Mouse (Mus musculus): ENCODE results near the gene Sec61a2.
A peak's percentile ranks its signal among the peaks of the same experiment; 100 is the strongest.

Gene Sec61a2

GRCm38 (mm10) chr2:5888865-5889264 lies 6.4 kb downstream of the Sec61a2 start:
- DNase-seq (ENCODE audit: low read depth, low spot score) = no peak

- no peak for DNase-seq (ENCODE audit: low read depth, low spot score)
Measured at GRCm38 (mm10) chr2:5877446-5877845, 17.8 kb downstream of the Sec61a2 start.

- no peak for DNase-seq (ENCODE audit: low read depth, low spot score)
Measured at GRCm38 (mm10) chr2:5869746-5870145, 25.5 kb downstream of the Sec61a2 start.

- no peak for DNase-seq (ENCODE audit: low read depth, low spot score)
Measured at GRCm38 (mm10) chr2:5867681-5868080, 27.6 kb downstream of the Sec61a2 start.

GRCm38 (mm10) chr2:5862834-5863233 lies 32.4 kb downstream of the Sec61a2 start, which contains the start of gene Gm13199:
TSS of gene Gm13199 (minus strand) at chr2:5862934.
- DNase-seq (ENCODE audit: low read depth, low spot score) = no peak

GRCm38 (mm10) chr2:5851866-5852265 lies 43.4 kb downstream of the Sec61a2 start:
- DNase-seq (ENCODE audit: low read depth, low spot score) = no peak

GRCm38 (mm10) chr2:5851116-5851515 lies 44.1 kb downstream of the Sec61a2 start:
- no peak for DNase-seq (ENCODE audit: low read depth, low spot score)

GRCm38 (mm10) chr2:5845826-5846225 lies 49.4 kb downstream of the Sec61a2 start:
- no peak for DNase-seq (ENCODE audit: low read depth, low spot score)

- peak; percentile 81 for DNase-seq (ENCODE audit: low read depth, low spot score)
Measured at GRCm38 (mm10) chr2:5844873-5845631, 50.2 kb downstream of the Sec61a2 start, which contains the start of the genes Nudt5 and Cdc123. TSS of gene Nudt5 (plus strand) at chr2:5845019. TSS of gene Cdc123 (minus strand) at chr2:5845164.

GRCm38 (mm10) chr2:5844181-5844872 lies 50.9 kb downstream of the Sec61a2 start:
- DNase-seq (ENCODE audit: low read depth, low spot score) = peak; percentile 26

GRCm38 (mm10) chr2:5840815-5841214 lies 54.4 kb downstream of the Sec61a2 start:
- no peak for DNase-seq (ENCODE audit: low read depth, low spot score)

- no peak for DNase-seq (ENCODE audit: low read depth, low spot score)
Measured at GRCm38 (mm10) chr2:5825265-5825913, 69.8 kb downstream of the Sec61a2 start.

- DNase-seq (ENCODE audit: low read depth, low spot score) = no peak
Measured at GRCm38 (mm10) chr2:5824685-5825084, 70.5 kb downstream of the Sec61a2 start.

- DNase-seq (ENCODE audit: low read depth, low spot score) = no peak
Measured at GRCm38 (mm10) chr2:5824213-5824612, 71.0 kb downstream of the Sec61a2 start.

GRCm38 (mm10) chr2:5822449-5822848 lies 72.8 kb downstream of the Sec61a2 start:
- DNase-seq (ENCODE audit: low read depth, low spot score) = no peak

- DNase-seq (ENCODE audit: low read depth, low spot score) = no peak
Measured at GRCm38 (mm10) chr2:5821264-5821663, 74.0 kb downstream of the Sec61a2 start.

All from c-Kit-negative CD71-positive TER-119-positive erythroid progenitor cells, embryonic 14.5 days (primary cell).